Mouse (Mus musculus) heart, postnatal 14 days (tissue): ENCODE data around the gene Palm3. TPM values are rescaled to one million over a fixed set of nuclear protein-coding genes. Genes with fewer than 3 reads are reported as not detected.
A peak's percentile ranks its signal among the peaks of the same experiment; 100 is the strongest.
"Not testable (repeated sequence)": the region's sequence is repeated elsewhere in the genome, so short reads cannot be mapped to it uniquely, and the experiment has no call there.

Source experiments
- DNase-seq, 2 experiments: peaks; one replicate each; pipeline ENCODE4 v3.0.0; 2021 to 2022
- intact Hi-C: fragments of 180-260 bp; cut with DNase I; formaldehyde crosslinking; loops from one replicate; pipeline ENCODE4 v1.15.1; 2025
- total RNA-seq, 2 experiments: library from RNA; stranded (reverse); gene quantifications; 2 replicates each; pipeline ENCODE4 v1.2.3; 2021

Gene Palm3
- total RNA-seq, 2 experiments from 2014 or later = 0.26 to 0.27 TPM

GRCm38 (mm10) chr8:83996567-83997505 is 24.4 kb upstream of the Palm3 start:
- peak; percentile 88 to 93 for DNase-seq
- intact Hi-C loops = loop anchor here (2.0 kb wide), 1 partner anchor 22 kb away; no protein-coding TSS in a partner anchor

GRCm38 (mm10) chr8:83997511-83998141 is 23.6 kb upstream of the Palm3 start, which contains the start of gene Samd1:
Gene Samd1, plus strand, starts transcription at chr8:83997672.
- DNase-seq = peak; percentile 66 to 67
- intact Hi-C loops = loop anchor here (2.0 kb wide), 1 partner anchor 23 kb away; no protein-coding TSS in a partner anchor

GRCm38 (mm10) chr8:83998231-83999056 is 22.8 kb upstream of the Palm3 start:
- intact Hi-C loops = no loop called here
- DNase-seq = peak; percentile 63 to 73

- DNase-seq = no peak
- intact Hi-C loops = no loop called here
Observed at GRCm38 (mm10) chr8:83999057-83999705, 22.1 kb upstream of the Palm3 start.

- DNase-seq = no peak
- intact Hi-C loops = no loop called here
Observed at GRCm38 (mm10) chr8:83999825-84000224, 21.4 kb upstream of the Palm3 start.

- no peak for DNase-seq
- intact Hi-C loops = no loop called here
Observed at GRCm38 (mm10) chr8:84001281-84002000, 19.8 kb upstream of the Palm3 start, which contains the start of gene 1700067K01Rik. Gene 1700067K01Rik, plus strand, starts transcription at chr8:84001502.

- intact Hi-C loops = no loop called here
- DNase-seq = no peak
Observed at GRCm38 (mm10) chr8:84002957-84003611, 18.2 kb upstream of the Palm3 start.

- no peak for DNase-seq
- intact Hi-C loops = no loop called here
Observed at GRCm38 (mm10) chr8:84003612-84004246, 17.5 kb upstream of the Palm3 start.

GRCm38 (mm10) chr8:84004533-84005201 is 16.6 kb upstream of the Palm3 start:
- intact Hi-C loops = no loop called here
- DNase-seq = peak; percentile 94 to 95

- intact Hi-C loops, DNase-seq: not testable (repeated sequence)
Observed at GRCm38 (mm10) chr8:84005502-84005901, 15.8 kb upstream of the Palm3 start.

- intact Hi-C loops = no loop called here
Observed at GRCm38 (mm10) chr8:84008362-84008761, 12.9 kb upstream of the Palm3 start.

GRCm38 (mm10) chr8:84009876-84010275 is 11.4 kb upstream of the Palm3 start:
- DNase-seq = peak; percentile 90 to 95
- intact Hi-C loops = loop anchor here (10.0 kb wide), 1 partner anchor 825 kb away; the partner anchor contains the start of gene Gadd45gip1

More at GRCm38 (mm10) chr8:84008362-84008761, 12.9 kb upstream of the Palm3 start:
- DNase-seq = no peak

- intact Hi-C loops = loop anchor here (10.0 kb wide), 1 partner anchor 824 kb away; the partner anchor contains the start of gene Gadd45gip1
- DNase-seq = peak; percentile 89 to 90
Observed at GRCm38 (mm10) chr8:84010625-84011611, 10.4 kb upstream of the Palm3 start.

GRCm38 (mm10) chr8:84011705-84012498 is 9.4 kb upstream of the Palm3 start, which contains the start of gene 2210011C24Rik:
Gene 2210011C24Rik, minus strand, starts transcription at chr8:84012171.
- DNase-seq = peak in 1 of 2 experiments; percentile 22
- intact Hi-C loops = loop anchor here (10.0 kb wide), 1 partner anchor 823 kb away; the partner anchor contains the start of gene Gadd45gip1
